Mouse (Mus musculus): ENCODE results near the gene Antxr1. TPM values are rescaled to one million over a fixed set of nuclear protein-coding genes. Genes with fewer than 3 reads are reported as not detected.

The Antxr1 gene
- total RNA-seq, 2 experiments from 2014 or later: 16.3 to 21.7 TPM

- no peak for DNase-seq
Measured at GRCm38 (mm10) chr6:87248226-87248834, 87.3 kb downstream of the Antxr1 start.

GRCm38 (mm10) chr6:87244117-87245100 lies 91.2 kb downstream of the Antxr1 start:
- no peak for DNase-seq

GRCm38 (mm10) chr6:87237260-87237659 lies 98.4 kb downstream of the Antxr1 start:
- DNase-seq: no peak

- DNase-seq: no peak
Measured at GRCm38 (mm10) chr6:87236061-87236460, 99.6 kb downstream of the Antxr1 start.

- DNase-seq: no peak
Measured at GRCm38 (mm10) chr6:87233111-87233510, 102.5 kb downstream of the Antxr1 start.

- DNase-seq: no peak
Measured at GRCm38 (mm10) chr6:87230041-87230440, 105.6 kb downstream of the Antxr1 start.

GRCm38 (mm10) chr6:87227940-87228339 lies 107.7 kb downstream of the Antxr1 start:
- DNase-seq: no peak

- DNase-seq: no peak
Measured at GRCm38 (mm10) chr6:87226315-87226714, 109.3 kb downstream of the Antxr1 start.

- DNase-seq: no peak
Measured at GRCm38 (mm10) chr6:87225286-87225685, 110.3 kb downstream of the Antxr1 start.

GRCm38 (mm10) chr6:87222854-87223631 lies 112.6 kb downstream of the Antxr1 start:
- no peak for DNase-seq

- DNase-seq: no peak
Measured at GRCm38 (mm10) chr6:87219061-87219992, 116.3 kb downstream of the Antxr1 start.

GRCm38 (mm10) chr6:87216114-87216591 lies 119.5 kb downstream of the Antxr1 start:
- DNase-seq: peak; percentile 25 to 65

- DNase-seq: peak; percentile 83 to 90
Measured at GRCm38 (mm10) chr6:87213262-87213661, 122.4 kb downstream of the Antxr1 start.

- no peak for DNase-seq
Measured at GRCm38 (mm10) chr6:87211551-87211950, 124.1 kb downstream of the Antxr1 start.

- peak; percentile 84 for DNase-seq
Measured at GRCm38 (mm10) chr6:87207373-87207982, 128.1 kb downstream of the Antxr1 start.

GRCm38 (mm10) chr6:87206790-87207189 lies 128.8 kb downstream of the Antxr1 start:
- no peak for DNase-seq

GRCm38 (mm10) chr6:87203467-87203866 lies 132.2 kb downstream of the Antxr1 start:
- DNase-seq: no peak

GRCm38 (mm10) chr6:87203065-87203464 lies 132.6 kb downstream of the Antxr1 start:
- no peak for DNase-seq

- no peak for DNase-seq
Measured at GRCm38 (mm10) chr6:87202048-87202605, 133.5 kb downstream of the Antxr1 start.

- peak; percentile 58 to 62 for DNase-seq
Measured at GRCm38 (mm10) chr6:87189755-87190154, 145.9 kb downstream of the Antxr1 start.

Measured in adrenal gland, postnatal 36 days (tissue).